Mouse (Mus musculus) skeletal muscle tissue, postnatal 0 days (tissue): ENCODE measurements around the gene Glrp1. TPM values are rescaled to one million over a fixed set of nuclear protein-coding genes. Genes with fewer than 3 reads are reported as not detected.

Source experiments
- polyA plus RNA-seq: library from polyadenylated mRNA; unstranded; fragments of >200 nt; fragmentation: Nextera tagmentation; extraction: Ambion mirVana; gene quantifications from 2 replicates; pipeline ENCODE4 v1.2.1, GENCODE M21; 2015

Glrp1 gene
- not detected in 2 replicates for polyA plus RNA-seq

GRCm38 (mm10) chr1:88509789-88510188 lies at the start of gene Glrp1:
TSS of gene Glrp1 (minus strand) at chr1:88510066.

Other genes with a start within 250 kb of the Glrp1 start
- gene Hjurp, start 232.4 kb downstream of the Glrp1 start, polyA plus RNA-seq: 34.1 and 39.7 TPM in 2 replicates
- not detected in 2 replicates for gene Trpm8, start 232.4 kb downstream of the Glrp1 start, polyA plus RNA-seq
- gene Spp2, start 103.1 kb downstream of the Glrp1 start, polyA plus RNA-seq: 0.15 TPM in 1 of 2 replicates, not detected in the other
- 1.7 and 2.5 TPM in 2 replicates for gene Arl4c, start 192.2 kb upstream of the Glrp1 start, polyA plus RNA-seq